Mouse (Mus musculus): ENCODE data around the gene Tle2. TPM values are rescaled to one million over a fixed set of nuclear protein-coding genes. Genes with fewer than 3 reads are reported as not detected.

Gene Tle2
- total RNA-seq (2021) = 1 to 10 TPM; 5.3 to 6.2 TPM
- long read RNA-seq, experiment 1, partial matches to known transcripts = 0 of 3 reads
- long read RNA-seq, experiment 1, other reads (novel, unspliced or antisense) = 3 of 3 reads
- long read RNA-seq, experiment 2, partial matches to known transcripts = 1 of 4 reads
- long read RNA-seq, experiment 2, other reads (novel, unspliced or antisense) = 3 of 4 reads

GRCm38 (mm10) chr10:81574081-81575056, at the start of gene Tle2:
TSS of gene Tle2 (plus strand) at chr10:81574561.
- no peak for DNase-seq

- DNase-seq = no peak
Observed at GRCm38 (mm10) chr10:81525017-81525694, 49.2 kb upstream of the Tle2 start.

GRCm38 (mm10) chr10:81526779-81527178, 47.6 kb upstream of the Tle2 start:
- peak; percentile 66 for DNase-seq

GRCm38 (mm10) chr10:81534826-81535225, 39.5 kb upstream of the Tle2 start:
- no peak for DNase-seq

- DNase-seq = no peak
Observed at GRCm38 (mm10) chr10:81536734-81537133, 37.6 kb upstream of the Tle2 start.

- no peak for DNase-seq
Observed at GRCm38 (mm10) chr10:81537429-81537828, 36.9 kb upstream of the Tle2 start.

- no peak for DNase-seq
Observed at GRCm38 (mm10) chr10:81538321-81539048, 35.9 kb upstream of the Tle2 start.

- DNase-seq = no peak
Observed at GRCm38 (mm10) chr10:81541363-81541762, 33.0 kb upstream of the Tle2 start.

GRCm38 (mm10) chr10:81541803-81542202, 32.6 kb upstream of the Tle2 start:
- DNase-seq = peak; percentile 80

GRCm38 (mm10) chr10:81542727-81543460, 31.5 kb upstream of the Tle2 start:
- DNase-seq = no peak

- no peak for DNase-seq
Observed at GRCm38 (mm10) chr10:81543633-81544032, 30.7 kb upstream of the Tle2 start.

GRCm38 (mm10) chr10:81544296-81545160, 29.8 kb upstream of the Tle2 start:
- DNase-seq = no peak

- DNase-seq = peak; percentile 100
Observed at GRCm38 (mm10) chr10:81545161-81545747, 29.1 kb upstream of the Tle2 start, which contains the start of gene Gna11. TSS of gene Gna11 (minus strand) at chr10:81545190.

GRCm38 (mm10) chr10:81546332-81546731, 28.0 kb upstream of the Tle2 start:
- no peak for DNase-seq

GRCm38 (mm10) chr10:81546788-81547571, 27.4 kb upstream of the Tle2 start:
- no peak for DNase-seq

GRCm38 (mm10) chr10:81548944-81549343, 25.4 kb upstream of the Tle2 start:
- no peak for DNase-seq

GRCm38 (mm10) chr10:81550257-81550656, 24.1 kb upstream of the Tle2 start:
- no peak for DNase-seq

- DNase-seq = peak; percentile 83
Observed at GRCm38 (mm10) chr10:81551597-81552102, 22.7 kb upstream of the Tle2 start.

GRCm38 (mm10) chr10:81553232-81553631, 21.1 kb upstream of the Tle2 start:
- DNase-seq = no peak
